Mouse (Mus musculus) adrenal gland, postnatal 25 days (tissue): Measurements from ENCODE around the gene Hkdc1. TPM values are rescaled to one million over a fixed set of nuclear protein-coding genes. Genes with fewer than 3 reads are reported as not detected.
"Not testable (repeated sequence)": the region's sequence is repeated elsewhere in the genome, so short reads cannot be mapped to it uniquely, and the experiment has no call there.

ENCODE experiments used
- DNase-seq: peaks from one replicate; pipeline ENCODE4 v3.0.0; 2021; ENCODE audit warnings: mixed read lengths
- long read RNA-seq: library from polyadenylated mRNA; stranded (forward); transcript quantifications from one replicate; pipeline ENCODE4 v2.0.0, GENCODE M21; 2021
- total RNA-seq: library from RNA; stranded (reverse); gene quantifications from 2 replicates; pipeline ENCODE4 v1.2.3, GENCODE M21; 2021

The Hkdc1 gene
- total RNA-seq: not detected in 2 replicates
- long read RNA-seq: 0 reads

DNA sequence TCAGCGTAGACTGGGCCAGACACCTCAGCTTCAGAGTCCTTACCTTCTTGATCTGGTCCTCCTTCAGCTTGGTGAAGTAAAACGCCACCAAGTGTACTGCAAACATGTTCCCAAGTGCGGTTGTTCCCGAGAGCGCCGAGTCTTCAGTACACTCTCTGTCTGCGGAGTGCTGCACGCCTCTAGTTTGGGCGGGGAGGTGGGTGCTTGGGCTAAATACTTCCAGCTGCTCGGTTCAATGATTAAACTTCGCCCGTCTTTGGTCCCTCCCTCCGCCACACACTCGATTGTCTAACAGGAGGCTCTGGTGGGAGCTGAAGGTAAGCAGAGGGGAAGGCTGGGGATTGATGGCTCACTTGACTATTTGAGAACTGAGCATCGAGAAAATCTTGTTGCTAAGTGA is at the start of gene Hkdc1:
Gene Hkdc1, minus strand, starts transcription at position 237 of the 400 bp plus-strand sequence.
- no peak for DNase-seq

DNA sequence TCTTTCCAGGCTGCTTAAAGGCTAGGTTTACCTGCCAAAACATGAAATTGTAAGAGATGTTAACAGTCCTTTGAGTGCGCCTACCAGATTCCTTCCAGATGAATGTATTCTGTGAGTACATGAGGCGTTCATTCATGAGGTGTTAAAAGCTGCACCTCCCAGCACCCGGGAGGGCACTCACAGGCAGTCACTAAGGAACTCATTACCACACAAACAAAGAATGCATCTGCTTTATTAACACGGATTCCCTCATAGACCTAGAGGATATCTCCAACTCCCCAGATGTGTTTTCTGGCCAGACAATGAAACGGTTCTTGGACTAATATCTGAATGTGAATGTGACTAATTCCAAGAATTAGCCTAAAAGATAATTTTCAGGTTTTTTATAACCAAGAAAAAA is 48.8 kb upstream of the Hkdc1 start:
- no peak for DNase-seq

DNA sequence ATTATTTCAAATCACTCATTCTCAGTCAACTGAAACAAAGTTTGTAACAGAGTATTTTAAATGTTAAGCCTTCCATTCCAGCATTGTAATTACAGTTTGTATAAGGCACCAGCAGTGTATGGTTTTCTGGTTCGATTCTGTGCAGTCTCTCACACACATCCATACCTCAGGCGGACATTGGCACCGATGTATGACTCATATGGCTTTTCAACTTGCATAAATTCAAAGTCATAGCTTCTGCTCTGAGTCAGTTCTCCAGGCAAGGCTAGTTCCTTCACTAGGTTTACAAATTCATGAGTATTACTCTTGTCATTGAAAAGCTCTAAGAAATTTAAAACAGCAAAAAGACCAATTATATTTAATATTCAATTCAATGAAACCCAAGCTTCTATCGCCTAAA is 47.4 kb upstream of the Hkdc1 start:
- no peak for DNase-seq

DNA sequence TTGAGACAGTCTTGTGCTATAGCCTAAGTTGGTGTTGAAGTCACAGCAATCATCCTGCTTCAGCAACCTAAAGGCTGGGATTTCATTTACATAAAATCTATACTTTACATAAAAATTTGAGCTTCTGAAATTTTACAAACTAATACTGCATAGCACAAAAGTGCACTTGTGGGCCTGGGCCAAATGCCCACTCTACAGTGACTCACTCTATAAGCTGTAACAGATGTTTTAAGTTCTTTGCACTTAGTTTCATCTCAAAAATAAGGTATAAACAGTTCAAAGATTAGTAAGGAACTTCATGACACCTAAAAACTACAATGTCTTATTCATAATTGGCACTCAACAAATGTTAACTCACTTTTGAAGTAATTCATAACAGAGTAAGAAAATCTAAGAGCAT is 39.0 kb upstream of the Hkdc1 start:
- no peak for DNase-seq

DNA sequence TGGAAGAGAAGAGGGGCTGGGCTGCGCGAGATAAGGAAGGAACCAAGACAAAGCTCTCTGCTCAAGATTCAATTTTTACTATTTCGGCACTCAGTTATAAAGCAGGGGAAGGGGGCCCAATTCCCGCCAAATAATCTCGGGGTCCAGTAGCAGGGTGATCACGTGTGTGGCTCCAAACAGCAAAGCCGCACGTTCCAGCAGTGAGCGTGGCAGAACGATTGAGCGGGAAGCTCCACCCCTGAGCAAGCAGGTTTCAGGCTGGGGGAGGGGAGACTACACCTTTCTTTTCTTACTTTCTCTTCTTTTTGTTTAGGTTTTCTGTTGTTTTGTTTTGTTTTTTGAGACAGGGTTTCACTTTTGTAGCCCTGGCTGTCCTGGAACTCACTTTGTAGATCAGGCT is 29.7 kb upstream of the Hkdc1 start:
- not testable (repeated sequence) for DNase-seq

DNA sequence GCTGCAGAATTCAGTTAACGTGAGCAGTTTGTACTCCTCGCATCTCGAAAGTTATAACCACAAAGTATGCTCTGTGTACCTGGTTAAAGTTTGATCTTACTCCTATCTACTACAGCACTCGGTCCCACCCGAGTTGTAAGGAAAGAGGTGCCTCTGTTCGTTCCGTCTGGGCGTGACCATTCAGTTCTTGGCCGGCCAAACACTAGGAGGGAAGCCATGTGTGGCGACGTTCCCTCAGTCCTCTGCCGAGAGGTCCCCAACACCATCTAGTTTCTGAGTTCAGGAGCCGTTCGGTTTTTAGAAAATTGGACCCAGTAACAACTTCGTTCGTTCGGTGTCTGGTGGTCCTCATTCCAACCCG is 28.0 kb upstream of the Hkdc1 start:
- no peak for DNase-seq

DNA sequence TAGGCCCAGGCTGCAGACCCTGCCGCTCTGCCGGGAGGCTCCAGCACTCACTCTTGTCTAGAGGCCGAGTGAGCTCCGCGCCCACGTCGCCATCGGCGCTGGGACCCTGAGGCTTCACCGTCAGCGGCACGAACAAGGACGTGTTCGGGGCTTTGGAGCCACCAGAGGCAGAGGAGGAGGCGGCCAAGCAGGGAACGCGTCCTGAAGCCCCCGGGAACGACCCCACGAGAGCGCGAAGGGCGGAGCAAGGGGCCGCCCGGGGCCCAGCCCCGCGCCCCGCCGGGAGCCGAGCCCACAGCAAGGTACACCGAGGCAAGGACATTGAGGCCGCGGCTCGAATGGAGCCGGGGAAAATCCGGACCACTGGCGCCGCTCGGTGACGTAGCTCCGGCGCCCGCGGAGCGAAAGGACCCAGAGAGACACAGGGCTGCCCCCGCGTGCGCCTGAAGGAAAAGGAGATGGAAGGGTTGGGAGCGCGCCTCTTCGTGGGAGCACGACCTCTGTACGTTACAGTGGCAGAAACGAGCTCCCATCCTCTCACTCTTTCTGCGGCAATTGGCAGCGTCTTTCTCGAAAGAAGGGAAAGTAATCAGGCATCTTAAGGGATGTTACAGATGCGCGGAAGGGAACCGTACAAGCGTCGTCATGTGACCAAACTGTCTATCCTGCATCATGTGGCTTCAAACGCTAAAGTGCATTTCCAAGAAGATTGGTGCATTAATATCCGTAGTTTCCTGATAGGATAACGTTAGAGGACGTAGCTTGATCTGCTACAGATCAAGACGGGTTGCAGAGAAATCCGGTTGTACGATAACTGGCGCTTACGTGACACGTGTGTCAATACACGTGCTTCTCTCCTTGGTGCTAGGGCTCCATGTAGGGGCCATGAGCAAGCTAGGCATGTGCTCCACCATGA is 27.3 kb upstream of the Hkdc1 start, which contains the start of the genes 4930507D05Rik and Supv3l1:
Gene 4930507D05Rik, plus strand, starts transcription at position 126 of the 916 bp plus-strand sequence.
Gene Supv3l1, minus strand, starts transcription at position 375 of the 916 bp plus-strand sequence.
- DNase-seq: peak; percentile 93

DNA sequence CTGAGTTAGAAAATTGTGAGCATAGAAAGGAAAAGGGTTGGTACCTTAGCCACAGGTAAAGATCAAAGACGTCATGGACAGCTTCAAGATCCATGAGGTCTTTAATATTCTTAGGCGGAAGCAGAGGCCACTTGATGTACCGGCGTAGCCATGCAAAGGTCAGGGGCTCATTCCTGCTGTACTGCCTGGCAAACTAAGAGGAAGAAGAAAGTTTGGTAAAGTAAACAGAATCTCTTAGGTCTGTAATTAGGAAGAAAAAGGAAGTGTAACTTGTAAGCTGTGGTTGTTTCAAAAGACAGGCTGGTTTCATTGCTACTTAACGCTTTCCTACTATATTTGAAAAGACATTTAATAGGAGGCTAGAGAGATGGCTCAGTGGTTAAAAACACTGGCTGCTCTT is 8.1 kb upstream of the Hkdc1 start:
- no peak for DNase-seq

DNA sequence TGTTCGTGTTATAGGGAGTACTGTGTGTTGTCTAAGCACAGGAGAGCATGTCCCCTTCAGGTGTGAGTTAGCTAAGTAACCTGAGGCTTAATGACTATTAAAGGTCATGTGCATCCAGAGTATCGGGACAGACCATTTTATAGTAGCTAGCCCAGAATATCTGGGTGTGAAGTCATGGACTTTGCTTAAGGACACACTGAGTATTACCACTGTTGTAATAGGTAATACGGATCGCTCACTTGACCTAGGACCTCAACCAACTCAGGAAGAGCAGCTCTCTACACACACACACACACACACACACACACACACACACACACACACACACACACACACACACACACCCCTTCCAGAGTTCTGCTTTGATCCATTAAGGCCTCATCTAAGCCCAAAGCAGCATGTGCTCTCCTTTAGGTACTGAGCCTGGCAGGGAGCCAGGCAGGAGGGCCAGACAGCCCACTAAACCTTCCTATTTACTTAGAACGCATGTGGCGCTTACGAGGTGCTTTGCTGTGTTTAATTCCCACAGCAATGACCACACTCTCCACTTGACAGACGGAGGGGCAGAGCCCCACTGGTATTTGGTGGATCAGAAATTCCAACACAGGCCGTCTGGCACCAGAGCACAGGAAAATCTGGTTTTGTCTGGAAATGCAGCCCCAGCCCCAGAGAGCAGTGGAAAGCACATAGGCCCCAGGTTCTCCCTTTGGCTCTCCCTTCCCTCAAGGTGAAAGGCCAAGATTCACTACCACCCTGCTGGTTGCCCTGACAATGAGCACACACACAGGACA is 3.0 kb upstream of the Hkdc1 start:
- no peak for DNase-seq

DNA sequence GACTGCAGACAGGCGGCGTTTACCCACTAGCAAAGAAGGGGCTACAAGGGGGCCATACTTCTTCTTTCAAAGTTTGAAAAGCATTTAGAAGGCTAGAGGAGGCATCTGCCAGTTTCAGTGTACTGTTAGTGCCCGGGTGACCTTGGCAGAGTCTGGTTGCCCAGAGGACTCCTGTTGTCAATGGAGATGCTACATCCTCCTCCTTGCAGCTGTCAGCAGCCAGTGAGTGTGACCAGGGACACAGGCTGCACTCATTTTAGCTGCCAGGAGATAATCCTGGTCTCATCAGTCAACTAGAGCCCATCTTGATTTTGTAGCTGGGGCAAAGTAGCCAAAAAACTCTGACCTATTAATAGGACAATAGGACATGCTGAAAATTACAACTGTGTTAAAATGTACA is 1.2 kb downstream of the Hkdc1 start:
- DNase-seq: no peak

DNA sequence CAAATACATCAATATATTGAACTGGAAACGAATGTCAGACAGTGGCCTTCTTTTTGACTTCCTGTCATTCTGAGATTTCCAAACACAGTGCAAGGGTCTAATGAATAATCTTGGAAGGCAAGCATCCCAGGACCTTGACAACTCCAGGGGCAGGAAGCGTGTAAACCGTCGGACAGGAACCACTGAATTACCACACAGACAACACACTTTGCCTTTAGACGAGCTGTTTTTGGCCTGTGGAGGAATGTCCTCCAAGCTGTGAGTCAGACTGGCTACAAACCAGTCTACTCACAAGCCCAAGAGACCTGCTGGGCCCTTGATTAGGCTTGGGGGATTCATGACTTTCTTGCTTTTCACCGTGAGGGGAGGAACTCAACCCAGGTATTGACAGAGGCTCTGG is 1.9 kb downstream of the Hkdc1 start:
- no peak for DNase-seq

DNA sequence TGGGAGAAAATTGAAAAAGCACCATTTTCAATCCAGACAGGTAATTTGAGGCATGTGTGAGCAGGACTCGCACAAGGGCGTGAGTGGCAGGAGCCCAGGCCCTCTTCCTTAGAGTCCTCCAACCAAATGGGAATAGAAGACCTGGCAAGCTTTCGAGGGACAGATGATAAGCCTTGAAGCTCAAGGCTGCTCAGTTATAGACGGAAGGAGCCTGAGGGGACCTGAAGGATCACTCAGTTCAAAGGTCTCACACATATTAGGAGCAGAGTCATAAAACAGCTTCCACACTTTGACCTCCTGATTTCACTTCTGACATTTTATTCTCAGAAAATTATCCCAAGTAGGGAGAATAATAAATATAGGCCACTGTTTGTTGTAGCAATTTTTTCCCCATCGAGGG is 2.9 kb downstream of the Hkdc1 start:
- DNase-seq: no peak

DNA sequence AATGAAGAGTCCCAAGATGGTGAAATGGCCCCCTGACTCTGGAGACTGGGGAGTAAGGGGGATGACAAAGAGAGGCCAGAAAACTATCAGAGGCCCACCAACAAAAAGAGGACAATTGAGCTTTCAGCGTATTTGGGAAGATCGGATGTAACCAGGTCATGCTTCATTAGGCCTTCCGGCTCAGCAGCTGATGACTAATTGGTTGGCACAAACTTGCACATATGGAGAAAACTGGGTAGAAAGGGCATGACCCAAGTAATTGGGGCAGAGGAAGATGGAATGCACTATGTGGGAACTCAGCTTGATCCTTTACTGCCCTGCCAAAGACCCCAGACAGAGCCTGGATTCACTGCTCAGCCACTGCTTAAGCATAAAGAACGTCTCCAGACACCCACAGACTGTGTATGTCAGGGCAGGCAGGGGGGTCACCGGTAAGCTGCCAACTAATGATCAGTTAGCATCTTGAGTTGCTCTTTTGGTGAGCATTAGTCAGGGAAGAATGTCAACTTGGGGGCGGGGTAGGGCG is 3.4 kb downstream of the Hkdc1 start:
- DNase-seq: no peak

DNA sequence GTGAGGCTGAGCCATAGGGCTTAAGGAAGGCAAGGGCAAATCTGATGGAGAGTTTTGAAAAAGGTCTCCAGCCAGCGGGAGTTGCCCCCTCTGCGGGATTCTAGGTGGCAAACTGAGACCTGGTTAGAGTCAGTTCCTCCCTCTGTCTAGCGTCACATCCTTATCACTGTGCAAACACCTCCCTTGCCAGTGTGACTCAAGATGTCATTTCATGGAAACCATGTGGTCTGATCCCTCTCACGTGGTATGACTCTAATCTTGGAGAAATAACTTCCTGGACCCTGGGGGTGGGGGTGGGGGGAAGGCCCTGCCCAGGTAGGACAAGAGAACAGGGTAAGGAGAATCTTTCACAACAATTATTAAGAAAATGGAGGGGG is 8.7 kb downstream of the Hkdc1 start:
- no peak for DNase-seq

DNA sequence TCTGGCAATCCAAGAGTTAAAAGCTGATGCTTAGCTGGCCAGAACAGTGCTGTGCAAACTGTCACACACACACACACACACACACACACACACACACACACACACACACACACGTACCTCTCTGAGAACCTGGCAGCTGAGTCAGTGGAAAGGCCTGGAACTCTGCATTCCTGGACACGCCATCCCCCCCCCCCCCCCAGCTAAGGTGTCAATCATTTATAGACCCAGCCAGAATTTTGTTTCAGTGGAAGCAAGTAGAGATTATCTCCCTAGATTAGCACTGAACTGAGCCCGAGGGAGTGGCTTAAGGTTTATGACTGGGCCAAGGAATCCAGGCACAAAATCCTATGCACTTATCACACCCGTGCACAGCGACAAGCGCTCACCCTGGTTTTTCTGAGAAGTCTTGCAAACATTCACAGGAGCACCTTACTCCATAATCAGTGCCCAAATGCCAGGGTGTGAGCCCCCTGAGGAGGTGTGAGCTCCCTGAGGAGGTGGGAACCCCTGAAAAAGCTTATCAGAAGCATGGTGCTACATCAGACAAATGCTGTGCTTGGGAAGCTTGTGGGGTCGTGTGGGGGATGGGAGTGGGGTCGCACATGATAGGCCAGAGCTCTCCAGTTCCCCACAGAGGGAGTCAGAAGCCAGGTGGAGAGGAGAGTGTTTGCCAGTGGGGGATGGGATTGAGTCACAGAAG is 9.2 kb downstream of the Hkdc1 start:
- DNase-seq: no peak

DNA sequence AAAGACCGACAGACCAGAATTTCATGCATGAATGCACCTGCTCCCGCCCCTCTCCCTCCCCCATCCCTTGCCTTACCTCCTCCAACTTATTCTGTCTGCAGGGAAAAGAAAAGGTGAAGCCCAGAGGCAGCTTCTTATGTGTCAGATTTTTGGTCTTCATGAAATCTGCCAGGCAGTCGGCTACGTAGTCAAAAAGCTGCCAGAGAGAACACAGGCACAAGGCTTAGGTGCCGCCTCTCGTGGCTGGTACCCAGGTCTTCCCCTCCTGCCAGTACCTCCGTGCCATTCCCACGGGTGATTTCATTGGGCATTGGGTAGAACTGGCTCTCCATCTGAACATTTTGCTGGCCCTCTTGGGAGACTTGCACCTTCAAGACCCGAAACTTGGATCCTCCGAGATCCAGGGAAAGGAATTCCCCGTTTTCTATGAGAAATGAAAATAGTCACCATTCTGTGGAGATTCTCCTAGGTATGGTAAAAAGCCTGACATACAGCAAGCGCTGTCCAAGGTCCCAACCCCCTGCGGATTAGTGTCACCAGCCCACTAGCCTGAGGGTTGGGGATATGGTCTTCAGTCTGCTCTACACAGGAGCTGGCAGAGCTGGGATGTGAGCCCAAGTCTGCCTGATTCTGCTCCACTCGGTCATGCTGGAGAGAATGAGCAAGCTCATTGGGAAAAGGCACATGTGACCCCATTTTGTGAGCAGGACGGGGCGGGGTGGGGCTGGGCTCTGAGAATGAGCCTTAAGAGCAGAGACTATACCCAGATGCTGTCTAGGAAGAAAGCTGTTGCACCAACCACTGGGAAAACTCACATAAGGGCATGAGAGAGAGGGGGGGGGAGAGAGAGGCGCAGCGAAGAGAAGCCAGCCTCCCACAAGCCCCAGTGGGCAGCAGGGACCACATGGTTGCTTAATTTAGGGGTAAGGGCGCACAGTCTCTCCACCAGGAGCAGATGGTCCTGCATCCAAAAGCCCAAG is 10.6 kb downstream of the Hkdc1 start:
- no peak for DNase-seq

DNA sequence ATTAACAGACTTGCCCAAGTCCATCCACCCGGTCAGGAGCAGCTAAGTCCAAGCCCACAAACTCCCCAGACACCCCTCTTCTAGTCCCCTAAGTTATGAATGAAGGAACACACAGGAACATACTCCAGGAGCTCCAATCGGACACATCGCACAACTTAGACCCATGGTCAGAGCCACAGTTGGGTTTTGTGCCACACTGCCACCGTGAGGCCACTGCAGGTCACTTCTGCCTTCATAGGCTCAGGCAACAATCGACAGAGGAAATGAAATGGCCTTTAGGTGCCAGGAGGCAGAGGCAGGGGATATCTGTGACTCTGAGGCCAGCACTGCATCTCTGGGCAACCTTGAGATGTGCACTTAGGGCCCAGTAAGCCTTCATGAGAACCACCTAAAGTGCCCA is 11.3 kb downstream of the Hkdc1 start:
- peak; percentile 70 for DNase-seq

DNA sequence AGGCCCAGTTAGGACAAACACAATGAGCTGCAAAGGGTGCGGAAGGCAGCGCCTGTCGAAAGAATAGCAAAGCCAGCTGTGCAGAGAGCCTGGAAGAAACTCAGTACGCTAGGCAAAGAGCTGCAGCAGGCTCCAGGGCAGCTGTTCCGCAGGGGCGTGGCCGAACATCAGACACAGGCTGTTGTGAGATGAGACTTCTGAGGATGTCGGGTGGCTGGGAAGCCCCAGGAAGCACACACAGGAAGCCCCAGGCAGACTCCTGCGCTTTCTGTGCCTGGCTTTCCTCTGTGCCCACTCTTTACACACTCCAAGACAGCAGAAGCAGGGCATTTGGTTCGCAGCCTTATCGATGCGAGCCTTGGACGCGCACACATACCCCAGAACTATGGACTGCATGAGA is 17.4 kb downstream of the Hkdc1 start:
- no peak for DNase-seq

DNA sequence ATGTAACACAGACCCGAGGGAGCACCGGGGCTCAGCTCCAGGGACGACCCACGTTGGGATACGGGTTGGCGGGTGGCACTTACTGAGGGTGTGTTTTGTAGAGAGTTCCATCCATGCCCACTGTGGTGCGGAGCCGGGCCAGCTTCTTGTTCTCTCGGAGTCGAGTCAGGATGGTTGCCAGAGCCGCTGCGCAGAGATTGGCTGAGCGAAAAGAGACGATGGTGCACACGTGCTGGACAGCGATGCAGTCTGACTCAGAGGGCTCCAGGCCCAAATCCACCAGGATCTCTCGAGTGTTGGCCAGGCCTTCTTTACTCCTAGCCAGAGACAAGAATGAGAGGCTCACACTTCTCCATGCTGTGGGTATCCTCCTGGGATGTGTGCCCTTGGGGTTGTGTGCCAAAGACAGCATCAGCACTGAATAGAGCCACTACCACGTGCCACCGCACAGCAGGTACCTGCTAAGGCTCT is 20.6 kb downstream of the Hkdc1 start:
- DNase-seq: no peak

DNA sequence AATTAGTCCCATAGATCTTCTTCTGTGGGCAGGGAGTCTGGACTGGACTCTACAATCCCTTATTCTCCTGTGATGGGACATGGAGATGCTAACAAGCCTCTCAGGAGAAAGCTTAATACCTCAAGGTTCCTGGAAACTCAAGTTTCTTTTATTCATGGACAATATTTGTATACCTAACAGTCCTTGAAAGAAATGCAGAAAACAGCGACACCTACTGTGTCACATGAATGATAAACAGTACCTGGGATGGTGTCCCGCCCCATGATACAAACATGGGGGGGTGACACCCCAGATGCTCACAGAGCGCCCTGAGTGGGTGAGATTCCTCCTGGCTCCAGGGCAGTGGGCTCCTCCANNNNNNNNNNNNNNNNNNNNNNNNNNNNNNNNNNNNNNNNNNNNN is 39.3 kb downstream of the Hkdc1 start:
- no peak for DNase-seq

DNA sequence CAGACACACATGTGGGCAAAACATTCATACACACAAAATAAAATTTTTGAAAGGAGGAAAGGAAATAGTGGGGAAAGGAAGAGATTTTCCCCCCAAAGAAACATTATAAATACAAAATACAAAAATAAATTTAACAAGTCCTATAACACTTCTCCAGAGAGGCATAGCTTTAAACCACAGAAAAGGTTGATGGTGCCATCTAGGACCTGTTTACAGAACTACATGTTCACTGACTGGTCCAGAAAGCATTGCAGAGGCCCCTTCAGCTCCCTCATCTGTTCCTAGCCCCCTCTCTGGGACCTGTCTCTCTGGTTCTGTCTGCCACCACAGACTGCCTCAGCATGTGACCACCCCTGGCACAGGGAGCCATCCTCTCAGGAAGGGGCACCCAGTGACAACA is 41.4 kb downstream of the Hkdc1 start:
- no peak for DNase-seq
